Mouse (Mus musculus): Measurements from ENCODE around the gene Lilr4b. TPM values are rescaled to one million over a fixed set of nuclear protein-coding genes. Genes with fewer than 3 reads are reported as not detected.
"Not testable (repeated sequence)": the region's sequence is repeated elsewhere in the genome, so short reads cannot be mapped to it uniquely, and the experiment has no call there.

Lilr4b gene
- not detected in 2 replicates for polyA plus RNA-seq (2016; fragmentation: Nextera tagmentation; extraction: Ambion mirVana)

DNA sequence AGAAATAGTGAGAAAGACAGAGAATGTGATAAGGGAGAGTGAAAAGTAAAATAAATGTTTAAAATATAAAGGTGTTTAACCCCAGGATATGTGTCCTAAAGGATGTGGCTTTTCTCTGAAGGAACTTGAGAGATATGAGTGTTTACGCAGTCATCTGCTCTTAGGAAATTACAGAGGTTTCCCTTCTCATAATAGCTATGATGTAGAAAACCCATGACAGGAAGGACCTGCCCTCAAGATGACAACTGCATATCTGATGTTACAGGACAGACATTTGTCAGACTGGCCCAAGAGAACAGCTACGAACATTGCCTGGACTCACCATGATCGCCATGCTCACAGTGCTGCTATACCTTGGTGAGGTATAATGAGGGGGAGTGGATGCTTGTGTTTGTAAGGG is at the start of gene Lilr4b, which contains the start of gene Gm49339:
Gene Lilr4b, plus strand, starts transcription at position 236 of the 400 bp plus-strand sequence.
Gene Gm49339, plus strand, starts transcription at position 216 of the 400 bp plus-strand sequence.
- H3K27me3 ChIP-seq (ENCODE audit: insufficient read depth, poor library complexity, severe bottlenecking); DNase-seq (ENCODE audit: low spot score); H3K9me3 ChIP-seq; H3K27ac ChIP-seq; H3K4me3 ChIP-seq; H3K36me3 ChIP-seq; H3K4me1 ChIP-seq (replicated peaks): not testable (repeated sequence)
- WGBS: 94% methylated on average over 1 of the region's 3 CpGs

DNA sequence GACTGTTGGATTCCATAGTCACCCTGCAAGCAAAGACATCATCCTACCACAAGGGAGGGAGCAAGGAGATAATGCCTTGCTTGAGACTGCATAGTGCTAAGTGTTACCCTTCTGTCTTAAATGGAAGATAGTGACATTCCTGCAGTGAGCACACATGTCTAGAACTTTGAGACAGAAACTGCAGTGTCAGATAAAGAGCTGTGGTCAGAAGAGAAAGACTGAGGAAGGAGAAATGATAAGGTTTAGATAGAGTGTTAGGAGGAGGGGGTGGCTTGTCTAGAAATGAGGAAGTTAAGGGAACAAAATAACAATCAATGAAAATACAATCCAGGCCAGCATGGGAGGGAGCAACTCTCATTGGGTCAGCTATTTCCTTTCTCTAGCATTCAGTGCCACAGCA is 47.5 kb upstream of the Lilr4b start:
- Histone ChIP-seq H3K4me3 (no peak overlapping the region), H3K4me1 (replicated peaks) (no peaks in the 10 kb centered on the region), H3K27ac (no peak overlapping the region), H3K9me3 (no peaks in the 10 kb centered on the region), H3K27me3 (ENCODE audit: insufficient read depth, poor library complexity, severe bottlenecking) (no peaks in the 10 kb centered on the region), H3K36me3 (no peaks in the 10 kb centered on the region)
- no peak for DNase-seq (ENCODE audit: low spot score)

DNA sequence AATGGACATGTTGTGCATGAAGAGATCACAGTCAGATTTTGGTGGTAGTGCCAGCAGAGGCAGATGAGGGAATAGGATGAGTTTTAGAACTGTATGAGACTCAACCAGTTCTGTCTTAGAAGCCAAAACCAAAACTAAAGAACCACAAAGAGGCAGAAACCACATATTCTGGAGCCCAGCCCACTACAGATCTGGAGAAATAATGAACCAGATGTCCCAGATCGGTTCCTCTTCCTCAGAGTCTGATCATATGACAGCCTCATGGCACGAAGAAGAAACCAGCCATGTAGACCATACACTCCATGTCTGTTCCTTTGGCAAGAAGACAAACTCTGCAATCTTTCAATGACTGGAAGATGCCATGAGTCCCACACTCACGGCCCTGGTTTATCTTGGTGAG is 44.7 kb upstream of the Lilr4b start:
- Histone ChIP-seq H3K4me1 (replicated peaks) (no peaks in the 10 kb centered on the region), H3K27ac (no peak overlapping the region), H3K4me3 (no peak overlapping the region), H3K36me3 (no peaks in the 10 kb centered on the region), H3K9me3 (0 out of 2 replicates have a peak, but pooled peaks cover 2% of the 10 kb centered on the region), H3K27me3 (ENCODE audit: insufficient read depth, poor library complexity, severe bottlenecking) (no peaks in the 10 kb centered on the region)
- 85% methylated on average over 3 of the region's 3 CpGs for WGBS
- no peak for DNase-seq (ENCODE audit: low spot score)

DNA sequence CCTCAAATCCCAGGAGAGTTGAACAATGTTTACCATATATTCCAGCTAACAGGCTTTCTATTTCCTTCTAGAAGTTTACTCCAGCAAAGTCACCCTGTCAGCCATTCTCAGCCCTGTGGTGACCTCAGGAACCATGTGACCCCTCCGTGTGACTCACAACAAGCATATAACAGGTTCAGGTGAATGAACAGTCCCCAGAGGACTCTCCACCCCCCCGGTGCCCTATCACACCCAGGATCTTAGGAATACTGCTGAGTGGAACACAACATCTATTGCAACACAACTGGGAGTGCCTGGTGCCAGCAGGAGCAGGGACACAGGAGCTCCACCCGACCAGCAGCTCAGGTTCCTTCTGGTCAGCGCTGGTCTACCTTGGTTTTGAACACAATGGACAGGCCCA is 28.8 kb upstream of the Lilr4b start:
- Histone ChIP-seq H3K27ac (no peak overlapping the region), H3K9me3 (no peaks in the 10 kb centered on the region), H3K4me3 (no peak overlapping the region), H3K27me3 (ENCODE audit: insufficient read depth, poor library complexity, severe bottlenecking) (no peaks in the 10 kb centered on the region), H3K4me1 (replicated peaks) (no peaks in the 10 kb centered on the region), H3K36me3 (no peaks in the 10 kb centered on the region)
- 80% methylated on average over 4 of the region's 4 CpGs for WGBS
- DNase-seq (ENCODE audit: low spot score): no peak

DNA sequence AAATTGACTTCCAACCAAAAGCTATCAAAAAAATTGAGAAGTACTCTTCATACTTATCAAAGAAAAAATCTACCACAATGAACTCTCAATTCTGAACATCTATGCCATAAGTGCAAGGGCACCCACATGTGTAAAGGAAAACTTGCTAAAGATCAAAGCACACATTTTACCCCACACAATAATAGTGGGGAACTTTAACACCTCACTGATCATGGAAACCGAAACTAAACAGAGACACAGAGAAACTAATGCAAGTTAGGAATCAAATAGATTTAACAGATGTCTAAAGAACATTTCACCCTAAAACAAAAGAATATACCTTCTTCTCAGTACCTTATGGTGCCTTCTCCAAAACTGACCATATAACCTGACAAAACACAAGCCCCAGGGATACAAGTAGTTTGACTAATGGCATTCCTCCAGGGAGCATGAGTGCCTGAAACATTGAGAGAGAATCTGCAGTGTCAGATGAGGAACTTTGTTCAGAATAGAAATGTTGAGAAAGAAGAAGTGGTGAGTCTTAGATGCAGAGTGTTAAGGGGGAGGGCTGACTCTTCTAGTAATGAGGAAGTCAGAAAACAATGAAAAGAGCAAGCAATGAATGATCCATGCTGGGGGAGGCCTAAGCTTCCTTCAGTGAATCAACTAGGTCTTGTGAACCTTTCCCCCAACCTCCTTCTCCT is 26.7 kb upstream of the Lilr4b start:
- Histone ChIP-seq H3K4me3 (no peak overlapping the region), H3K36me3 (no peaks in the 10 kb centered on the region), H3K4me1 (replicated peaks) (no peaks in the 10 kb centered on the region), H3K9me3 (no peaks in the 10 kb centered on the region), H3K27me3 (ENCODE audit: insufficient read depth, poor library complexity, severe bottlenecking) (no peaks in the 10 kb centered on the region), H3K27ac (no peak overlapping the region)
- DNase-seq (ENCODE audit: low spot score): no peak
- 86% methylated on average over 1 of the region's 1 CpGs for WGBS

DNA sequence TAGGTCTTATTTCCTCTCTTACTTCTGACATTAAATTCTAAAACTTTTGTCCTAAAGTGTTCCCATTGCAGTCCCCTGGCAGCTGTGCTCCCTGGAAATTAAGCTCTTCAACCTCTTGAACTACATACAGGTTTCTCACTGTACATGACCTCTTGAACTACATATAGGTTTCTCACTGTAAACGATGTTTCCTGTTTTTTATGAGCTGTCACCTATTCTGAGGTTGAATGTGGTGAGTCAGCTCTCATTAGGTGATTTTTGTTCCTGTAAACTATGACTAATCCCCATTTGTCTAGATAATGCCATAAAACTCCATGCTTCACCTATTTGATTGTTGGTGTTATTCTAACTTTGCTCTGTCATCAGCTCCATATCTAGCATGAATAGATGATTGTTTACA is 26.1 kb upstream of the Lilr4b start:
- no peak for DNase-seq (ENCODE audit: low spot score)
- H3K9me3 ChIP-seq: no peaks in the 10 kb centered on the region
- no peak overlapping the region for H3K27ac ChIP-seq
- H3K27me3 ChIP-seq (ENCODE audit: insufficient read depth, poor library complexity, severe bottlenecking): no peaks in the 10 kb centered on the region
- no peak overlapping the region for H3K4me3 ChIP-seq
- no peaks in the 10 kb centered on the region for H3K4me1 ChIP-seq (replicated peaks)
- no peaks in the 10 kb centered on the region for H3K36me3 ChIP-seq
- 84% methylated on average over 1 of the region's 1 CpGs for WGBS

DNA sequence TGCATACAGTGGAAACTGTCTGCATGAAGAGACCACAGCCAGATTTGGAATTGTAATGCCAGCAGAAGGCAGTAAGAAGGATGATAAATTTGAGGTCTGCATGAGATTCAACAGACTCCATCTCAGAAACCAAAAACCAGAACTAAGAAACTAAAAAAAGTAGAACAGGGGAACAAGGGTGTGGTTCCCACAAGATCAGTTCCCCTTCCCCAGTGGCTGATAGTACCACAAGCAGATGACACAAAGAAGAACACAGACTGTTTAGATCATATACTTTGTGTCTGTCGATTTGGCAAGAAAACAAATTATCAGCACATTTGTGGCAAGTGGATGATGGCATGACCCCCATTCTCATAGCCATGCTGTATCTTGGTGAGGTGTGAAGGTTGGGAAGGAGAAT is 24.7 kb upstream of the Lilr4b start:
- DNase-seq (ENCODE audit: low spot score): no peak
- 94% methylated on average over 1 of the region's 1 CpGs for WGBS

DNA sequence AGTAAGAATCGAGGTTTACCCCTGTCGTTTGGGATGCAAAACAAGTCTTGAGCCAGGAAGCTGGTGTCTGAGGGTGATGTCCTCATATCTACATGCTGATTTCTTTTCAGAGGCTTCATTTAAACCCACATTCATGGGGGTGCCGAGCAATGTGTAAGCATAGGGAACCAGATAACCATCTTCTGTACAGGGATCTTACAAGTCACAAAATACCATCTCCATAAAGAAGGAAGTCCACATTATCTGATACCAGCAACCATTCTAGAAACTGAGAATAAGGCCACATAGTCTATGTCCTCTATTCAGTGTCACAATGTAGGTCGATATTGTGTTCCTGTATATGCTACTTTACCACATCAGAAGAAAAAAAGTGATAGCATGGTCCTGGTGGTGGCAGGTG is 24.1 kb upstream of the Lilr4b start:
- WGBS: 84% methylated on average over 4 of the region's 4 CpGs
- no peaks in the 10 kb centered on the region for H3K4me1 ChIP-seq (replicated peaks)
- H3K9me3 ChIP-seq: no peaks in the 10 kb centered on the region
- no peak for DNase-seq (ENCODE audit: low spot score)
- no peaks in the 10 kb centered on the region for H3K27me3 ChIP-seq (ENCODE audit: insufficient read depth, poor library complexity, severe bottlenecking)
- no peaks in the 10 kb centered on the region for H3K36me3 ChIP-seq
- H3K4me3 ChIP-seq: no peak overlapping the region
- H3K27ac ChIP-seq: no peak overlapping the region

More for the DNA sequence above, 24.7 kb upstream of the Lilr4b start:
- Histone ChIP-seq H3K36me3 (no peaks in the 10 kb centered on the region), H3K9me3 (no peaks in the 10 kb centered on the region), H3K4me3 (no peak overlapping the region), H3K27me3 (ENCODE audit: insufficient read depth, poor library complexity, severe bottlenecking) (no peaks in the 10 kb centered on the region), H3K27ac (no peak overlapping the region), H3K4me1 (replicated peaks) (no peaks in the 10 kb centered on the region)

DNA sequence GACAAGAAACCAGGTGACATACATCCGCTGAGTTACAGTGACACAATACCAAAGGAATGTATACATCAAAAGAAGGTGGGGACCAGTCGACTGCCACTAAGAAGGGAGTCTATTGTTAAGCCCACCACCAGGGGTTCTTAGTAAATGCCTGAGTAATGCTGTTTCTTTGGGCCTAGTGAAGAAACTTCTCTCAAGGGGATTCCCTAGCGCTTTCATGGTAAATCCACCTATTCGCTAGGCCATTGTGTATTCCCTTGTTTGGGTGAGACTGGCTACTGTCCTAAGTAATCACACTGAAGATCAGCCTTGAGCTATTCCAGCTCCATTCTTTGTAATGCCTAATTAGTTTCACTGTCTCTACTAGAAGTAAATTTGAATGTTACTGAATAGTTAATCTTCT is 16.6 kb upstream of the Lilr4b start:
- not testable (repeated sequence) for H3K9me3 ChIP-seq; H3K36me3 ChIP-seq; H3K27ac ChIP-seq; H3K4me1 ChIP-seq (replicated peaks); DNase-seq (ENCODE audit: low spot score); H3K27me3 ChIP-seq (ENCODE audit: insufficient read depth, poor library complexity, severe bottlenecking); H3K4me3 ChIP-seq
- WGBS: 36% methylated on average over 4 of the region's 4 CpGs

DNA sequence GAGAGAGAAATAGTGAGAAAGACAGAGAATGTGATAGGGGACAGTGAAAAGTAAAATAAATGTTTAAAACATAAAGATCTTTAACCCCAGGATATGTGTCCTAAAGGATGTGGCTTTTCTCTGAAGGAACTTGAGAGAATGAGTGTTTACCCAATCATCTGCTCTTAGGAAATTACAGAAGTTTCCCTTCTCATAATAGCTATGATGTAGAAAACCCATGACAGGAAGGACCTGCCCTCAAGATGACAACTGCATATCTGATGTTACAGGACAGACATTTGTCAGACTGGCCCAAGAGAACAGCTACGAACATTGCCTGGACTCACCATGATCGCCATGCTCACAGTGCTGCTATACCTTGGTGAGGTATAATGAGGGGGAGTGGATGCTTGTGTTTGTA is 10.3 kb downstream of the Lilr4b start, which contains the start of gene Lilrb4a:
Gene Lilrb4a, plus strand, starts transcription at position 266 of the 400 bp plus-strand sequence.
- not testable (repeated sequence) for H3K27ac ChIP-seq; H3K27me3 ChIP-seq (ENCODE audit: insufficient read depth, poor library complexity, severe bottlenecking); H3K36me3 ChIP-seq; H3K4me3 ChIP-seq; H3K4me1 ChIP-seq (replicated peaks); DNase-seq (ENCODE audit: low spot score); H3K9me3 ChIP-seq
- WGBS: no CpG with 5 or more reads among the region's 2 CpGs

DNA sequence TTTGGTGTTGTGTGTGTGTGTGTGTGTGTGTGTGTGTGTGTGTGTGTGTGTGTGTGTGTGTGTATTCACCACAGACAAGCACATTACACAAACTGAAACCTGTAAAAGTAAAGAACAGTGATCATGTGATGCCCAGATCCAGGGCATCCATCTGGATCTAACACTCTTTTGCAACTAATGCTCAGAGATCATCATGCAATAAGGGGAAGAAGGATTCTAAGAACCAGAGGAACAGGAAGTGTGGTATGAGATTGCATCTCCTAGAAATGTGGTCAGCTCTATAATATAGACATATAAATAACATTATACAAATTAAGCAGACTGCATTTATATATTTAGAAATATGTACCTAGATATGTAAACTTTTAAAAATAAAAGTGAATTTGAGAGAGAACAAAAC is 39.6 kb downstream of the Lilr4b start:
- no peak overlapping the region for H3K4me3 ChIP-seq
- no peaks in the 10 kb centered on the region for H3K36me3 ChIP-seq
- no peak overlapping the region for H3K27ac ChIP-seq
- H3K4me1 ChIP-seq (replicated peaks): no peaks in the 10 kb centered on the region
- no peaks in the 10 kb centered on the region for H3K9me3 ChIP-seq
- DNase-seq (ENCODE audit: low spot score): no peak
- H3K27me3 ChIP-seq (ENCODE audit: insufficient read depth, poor library complexity, severe bottlenecking): no peaks in the 10 kb centered on the region

DNA sequence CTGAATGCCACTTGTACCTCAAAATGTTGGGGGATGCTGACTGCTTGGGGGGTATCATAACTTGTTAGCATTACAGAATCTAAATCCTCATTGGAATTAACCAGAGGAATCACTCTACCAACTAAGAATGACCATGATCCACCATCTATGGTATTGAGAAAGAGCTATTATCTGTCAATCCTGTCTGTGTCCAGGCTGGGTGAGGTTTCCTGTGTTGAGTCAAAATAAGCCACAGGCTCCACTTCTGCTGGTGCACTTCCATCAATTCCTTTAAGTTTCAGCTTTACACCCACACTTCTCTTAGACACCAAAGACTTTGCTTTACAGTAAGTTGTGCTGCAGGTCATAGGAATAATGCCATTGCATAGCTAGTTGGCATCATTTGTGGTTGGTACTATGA is 41.0 kb downstream of the Lilr4b start:
- no peak for DNase-seq (ENCODE audit: low spot score)
- Histone ChIP-seq H3K4me1 (replicated peaks) (no peaks in the 10 kb centered on the region), H3K9me3 (no peaks in the 10 kb centered on the region), H3K27me3 (ENCODE audit: insufficient read depth, poor library complexity, severe bottlenecking) (no peaks in the 10 kb centered on the region), H3K27ac (no peak overlapping the region), H3K36me3 (no peaks in the 10 kb centered on the region), H3K4me3 (no peak overlapping the region)

DNA sequence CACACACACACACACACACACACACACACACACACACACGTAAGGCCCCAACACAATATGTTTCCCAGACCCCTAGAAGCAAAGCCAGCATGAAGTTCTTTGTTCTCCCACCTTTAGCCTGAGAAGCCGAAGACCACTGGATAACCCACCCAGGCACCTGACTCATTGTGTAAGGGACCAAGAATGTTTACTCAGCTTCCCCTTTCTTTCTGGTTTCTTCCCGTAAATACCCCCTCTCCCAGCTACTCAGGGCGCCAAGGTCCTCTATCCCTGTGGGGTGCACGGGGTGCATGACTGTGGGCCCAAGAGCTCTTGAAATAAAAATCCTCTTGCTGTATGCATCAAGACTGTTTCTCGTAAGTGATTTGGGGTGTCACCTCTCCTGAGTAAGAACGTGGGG is 45.7 kb downstream of the Lilr4b start:
- no peak overlapping the region for H3K4me3 ChIP-seq
- H3K36me3 ChIP-seq: no peaks in the 10 kb centered on the region
- no peaks in the 10 kb centered on the region for H3K9me3 ChIP-seq

DNA sequence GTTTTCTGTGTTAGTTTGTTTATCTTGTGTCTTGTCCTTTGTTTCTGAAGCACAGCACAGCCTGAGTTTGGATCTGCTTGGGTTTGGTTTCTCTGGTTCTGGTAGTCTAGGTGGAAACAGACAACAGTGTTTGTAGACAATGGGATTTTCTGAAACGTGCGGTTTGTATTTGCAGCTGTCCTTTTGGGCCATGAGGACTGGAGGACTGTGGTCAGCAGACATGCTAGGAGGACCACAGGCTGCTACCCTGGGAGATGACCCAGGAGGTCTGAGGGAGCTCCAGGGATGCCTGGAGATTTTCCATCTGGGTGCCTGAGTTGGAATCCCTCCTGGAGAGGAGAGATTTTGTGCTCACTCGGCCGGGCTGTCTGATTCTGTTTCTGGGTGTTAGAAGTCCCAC is 46.2 kb downstream of the Lilr4b start:
- Histone ChIP-seq H3K36me3 (no peaks in the 10 kb centered on the region), H3K27me3 (ENCODE audit: insufficient read depth, poor library complexity, severe bottlenecking) (no peaks in the 10 kb centered on the region), H3K4me1 (replicated peaks) (no peaks in the 10 kb centered on the region), H3K9me3 (no peaks in the 10 kb centered on the region), H3K4me3 (no peak overlapping the region), H3K27ac (no peak overlapping the region)
- DNase-seq (ENCODE audit: low spot score): no peak
- WGBS: 63% methylated on average over 4 of the region's 4 CpGs

More for the DNA sequence above, 45.7 kb downstream of the Lilr4b start:
- 74% methylated on average over 7 of the region's 7 CpGs for WGBS
- no peak overlapping the region for H3K27ac ChIP-seq
- DNase-seq (ENCODE audit: low spot score): no peak
- H3K4me1 ChIP-seq (replicated peaks): no peaks in the 10 kb centered on the region
- no peaks in the 10 kb centered on the region for H3K27me3 ChIP-seq (ENCODE audit: insufficient read depth, poor library complexity, severe bottlenecking)
